Mouse (Mus musculus): ENCODE measurements around the gene Rhpn2. TPM values are rescaled to one million over a fixed set of nuclear protein-coding genes. Genes with fewer than 3 reads are reported as not detected.
A peak's percentile ranks its signal among the peaks of the same experiment; 100 is the strongest.
"Not testable (repeated sequence)": the region's sequence is repeated elsewhere in the genome, so short reads cannot be mapped to it uniquely, and the experiment has no call there.

The Rhpn2 gene
- polyA plus RNA-seq (2012; ENCODE audit: insufficient read depth, insufficient read length, missing spikeins), result 0.20 TPM in 1 of 2 replicates, not detected in the other

DNA sequence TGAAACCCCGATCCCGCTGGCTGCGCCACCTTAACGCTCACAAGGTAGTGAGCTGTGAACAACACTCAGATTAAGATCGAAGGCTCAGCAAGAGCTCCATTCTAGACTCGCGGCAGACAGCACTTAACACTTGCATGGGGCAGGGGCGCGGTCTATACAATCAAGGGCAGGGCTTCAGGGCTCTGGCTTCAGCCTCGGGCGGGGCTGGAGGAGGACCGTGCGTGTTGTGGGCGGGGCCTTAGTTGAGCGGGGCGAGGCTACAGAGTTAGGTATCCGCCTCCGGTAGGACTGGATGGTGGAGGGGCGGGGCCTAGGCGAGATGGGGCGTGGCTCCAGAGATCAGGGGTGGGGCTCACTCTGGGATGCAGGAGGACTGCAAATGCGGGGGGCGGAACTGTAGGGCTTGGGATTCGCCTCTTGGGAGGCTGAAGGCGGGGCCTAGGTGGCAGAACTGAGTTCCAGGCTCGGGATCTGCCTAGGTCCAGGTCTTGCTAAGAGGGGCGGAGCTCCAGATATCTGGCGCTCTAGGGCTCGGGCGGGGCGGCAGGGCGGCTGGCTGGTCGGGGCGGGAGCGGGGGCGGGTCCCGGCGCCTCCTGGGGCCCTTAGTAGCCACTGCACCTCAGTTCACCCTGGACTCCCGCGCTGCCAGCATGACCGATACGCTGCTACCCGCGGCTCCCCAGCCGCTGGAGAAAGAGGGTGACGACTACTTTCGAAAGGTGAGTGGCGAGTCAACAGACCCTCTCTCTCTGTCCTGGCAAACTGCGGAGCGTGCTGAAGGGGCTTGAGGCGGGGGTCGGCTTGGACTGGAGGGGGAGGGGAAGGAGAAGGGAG lies at the start of gene Rhpn2:
Gene Rhpn2, plus strand, starts transcription at position 479 of the 835 bp plus-strand sequence.
- peak within 1 kb of the TSS; percentile 33 for H3K4me3 ChIP-seq (ENCODE audit: insufficient read depth, low read length)
- peaks cover 4% of the 10 kb centered on the region; the same call in 1 of the 2 replicates for H3K4me1 ChIP-seq (ENCODE audit: control insufficient read depth, insufficient read depth, low read length)
- TF ChIP-seq CTCF (IDR thresholded peaks at IDR 0.05; ENCODE audit: low read depth, low read length), result no peak
- no peak for TF ChIP-seq POLR2A (IDR thresholded peaks at IDR 0.05; ENCODE audit: borderline replicate concordance, low read depth, low read length)
- H3K27ac ChIP-seq (ENCODE audit: insufficient read depth, low read depth, low read length), result no peak within 1 kb of the TSS

DNA sequence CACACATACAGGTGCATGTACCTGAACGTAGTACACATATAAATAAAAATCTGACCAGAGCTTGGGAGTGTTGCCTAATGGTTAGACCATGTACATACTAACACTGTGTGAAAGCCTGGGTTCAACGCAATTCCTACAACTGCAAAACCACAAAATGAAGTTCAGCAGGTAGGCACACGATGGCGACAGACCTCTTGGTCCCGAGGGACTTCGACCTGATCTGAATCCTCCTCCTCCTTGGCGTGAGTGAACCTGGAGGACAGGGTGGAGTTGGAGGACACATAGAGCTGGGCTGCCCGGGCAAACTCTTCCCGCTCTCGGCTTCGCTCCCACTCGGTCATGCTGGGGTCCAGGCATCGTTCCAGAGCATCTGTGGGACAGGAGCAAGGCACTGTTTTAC lies 40.5 kb upstream of the Rhpn2 start:
- Histone ChIP-seq H3K27ac (ENCODE audit: insufficient read depth, low read depth, low read length) (no peak overlapping the region), H3K4me1 (ENCODE audit: control insufficient read depth, insufficient read depth, low read length) (no peaks in the 10 kb centered on the region), H3K4me3 (ENCODE audit: insufficient read depth, low read length) (no peak overlapping the region)
- TF ChIP-seq POLR2A (IDR thresholded peaks at IDR 0.05; ENCODE audit: borderline replicate concordance, low read depth, low read length) (no peak), CTCF (IDR thresholded peaks at IDR 0.05; ENCODE audit: low read depth, low read length) (no peak)

DNA sequence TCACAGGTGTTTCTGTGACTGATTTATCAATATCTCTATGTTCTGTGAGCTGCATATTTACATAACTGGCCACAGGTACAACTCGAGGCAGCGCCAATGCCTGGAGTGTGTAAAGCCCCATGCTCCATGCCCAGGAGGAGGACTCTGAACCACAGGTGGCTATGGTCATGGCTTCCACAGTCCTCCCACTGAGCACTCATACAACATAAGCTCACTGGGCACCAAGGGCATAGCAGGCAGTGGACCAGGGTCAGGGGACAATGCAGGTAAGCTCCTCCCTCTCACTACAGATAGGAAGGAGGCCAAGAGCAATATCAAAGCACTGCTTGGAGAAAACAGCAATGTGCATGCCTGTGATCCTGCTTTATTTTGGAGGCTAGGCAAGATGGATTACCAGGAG lies 38.3 kb upstream of the Rhpn2 start:
- no peak overlapping the region for H3K27ac ChIP-seq (ENCODE audit: insufficient read depth, low read depth, low read length)
- H3K4me3 ChIP-seq (ENCODE audit: insufficient read depth, low read length), result no peak overlapping the region
- TF ChIP-seq CTCF (IDR thresholded peaks at IDR 0.05; ENCODE audit: low read depth, low read length) (no peak), POLR2A (IDR thresholded peaks at IDR 0.05; ENCODE audit: borderline replicate concordance, low read depth, low read length) (no peak)
- H3K4me1 ChIP-seq (ENCODE audit: control insufficient read depth, insufficient read depth, low read length), result no peaks in the 10 kb centered on the region

DNA sequence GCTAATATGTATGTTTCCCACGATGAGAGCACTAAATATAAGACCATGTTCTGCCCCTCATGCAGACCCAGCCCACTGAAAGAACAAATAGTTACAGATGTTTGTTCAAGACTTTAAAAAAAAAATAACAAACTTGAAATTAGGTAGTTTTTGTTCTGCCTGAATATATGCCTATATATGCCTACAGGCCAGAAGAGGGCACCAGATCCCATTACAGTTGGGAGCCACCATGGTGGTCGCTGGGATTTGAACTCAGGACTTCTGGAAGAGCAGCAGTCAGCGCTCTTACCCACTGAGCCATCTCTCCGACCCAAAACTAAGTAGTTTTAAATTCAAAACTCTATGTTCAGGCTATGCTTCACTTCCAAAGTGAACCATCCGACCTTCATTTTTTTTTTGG lies 36.1 kb upstream of the Rhpn2 start:
- no peak overlapping the region for H3K27ac ChIP-seq (ENCODE audit: insufficient read depth, low read depth, low read length)
- TF ChIP-seq CTCF (IDR thresholded peaks at IDR 0.05; ENCODE audit: low read depth, low read length) (no peak), POLR2A (IDR thresholded peaks at IDR 0.05; ENCODE audit: borderline replicate concordance, low read depth, low read length) (no peak)
- H3K4me1 ChIP-seq (ENCODE audit: control insufficient read depth, insufficient read depth, low read length), result no peaks in the 10 kb centered on the region

DNA sequence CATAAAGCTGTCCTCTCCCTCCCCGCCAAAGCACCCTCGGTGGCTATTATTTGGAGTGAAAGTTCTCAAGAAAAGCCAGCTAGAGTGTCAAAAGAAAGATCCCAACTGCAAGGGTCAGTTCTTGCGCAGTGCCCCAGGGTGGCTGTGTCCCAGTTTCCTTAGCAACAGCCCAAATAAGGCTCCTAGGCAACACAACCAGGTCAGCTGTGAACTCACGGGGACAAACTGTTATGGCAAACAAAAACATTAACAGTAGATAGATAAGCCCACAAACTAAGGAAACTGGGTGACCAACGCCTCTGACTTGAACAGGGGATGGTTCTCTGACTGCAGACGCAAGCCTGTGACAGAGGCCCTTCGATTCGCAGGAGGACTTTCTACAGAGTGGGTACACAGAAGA lies 34.3 kb upstream of the Rhpn2 start:
- no peak for TF ChIP-seq POLR2A (IDR thresholded peaks at IDR 0.05; ENCODE audit: borderline replicate concordance, low read depth, low read length)
- no peak for TF ChIP-seq CTCF (IDR thresholded peaks at IDR 0.05; ENCODE audit: low read depth, low read length)
- H3K27ac ChIP-seq (ENCODE audit: insufficient read depth, low read depth, low read length), result no peak overlapping the region
- no peaks in the 10 kb centered on the region for H3K4me1 ChIP-seq (ENCODE audit: control insufficient read depth, insufficient read depth, low read length)
- H3K4me3 ChIP-seq (ENCODE audit: insufficient read depth, low read length), result no peak overlapping the region

More for the DNA sequence above, 36.1 kb upstream of the Rhpn2 start:
- H3K4me3 ChIP-seq (ENCODE audit: insufficient read depth, low read length), result no peak overlapping the region

DNA sequence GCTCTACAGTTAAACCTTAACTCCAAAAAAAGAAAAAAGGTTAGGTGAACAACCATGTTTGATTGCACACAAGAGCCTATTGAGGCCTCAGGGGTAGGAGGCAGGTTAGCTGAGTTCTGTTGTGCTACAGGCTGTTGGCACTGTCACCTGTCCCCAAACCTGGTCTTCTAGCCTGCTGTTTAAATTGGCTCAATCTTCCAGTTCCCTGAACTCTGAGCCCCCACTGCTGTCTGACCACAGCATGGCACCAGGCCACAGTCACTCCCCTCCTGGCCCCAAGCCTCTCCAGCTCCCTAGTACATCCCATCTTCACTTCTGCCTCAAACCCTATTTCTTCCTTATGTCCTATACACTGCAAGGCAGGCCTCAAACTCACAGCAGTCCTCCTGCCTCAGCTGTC lies 33.2 kb upstream of the Rhpn2 start:
- no peaks in the 10 kb centered on the region for H3K4me1 ChIP-seq (ENCODE audit: control insufficient read depth, insufficient read depth, low read length)
- no peak overlapping the region for H3K27ac ChIP-seq (ENCODE audit: insufficient read depth, low read depth, low read length)
- no peak overlapping the region for H3K4me3 ChIP-seq (ENCODE audit: insufficient read depth, low read length)
- no peak for TF ChIP-seq POLR2A (IDR thresholded peaks at IDR 0.05; ENCODE audit: borderline replicate concordance, low read depth, low read length)

DNA sequence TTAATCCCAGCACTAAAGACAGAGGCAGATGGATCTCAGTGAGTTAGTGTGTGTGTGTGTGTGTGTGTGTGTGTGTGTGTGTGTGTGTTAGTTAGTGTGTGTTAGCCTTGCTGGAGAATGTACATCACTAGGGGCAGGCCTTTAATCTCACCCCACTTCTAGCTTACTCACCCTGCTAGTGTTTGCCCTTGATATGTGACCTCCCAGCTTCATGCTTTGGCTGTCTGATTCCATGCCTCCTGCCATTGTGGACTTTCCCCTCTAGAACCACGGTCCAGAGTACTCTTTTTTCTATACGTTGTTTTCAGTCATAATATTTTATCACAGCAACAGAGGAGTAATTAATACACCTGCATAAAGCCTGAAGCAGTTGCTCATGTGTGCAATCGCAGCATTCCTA lies 22.8 kb upstream of the Rhpn2 start:
- Histone ChIP-seq H3K4me1 (ENCODE audit: control insufficient read depth, insufficient read depth, low read length) (no peaks in the 10 kb centered on the region), H3K27ac (ENCODE audit: insufficient read depth, low read depth, low read length) (no peak overlapping the region), H3K4me3 (ENCODE audit: insufficient read depth, low read length) (no peak overlapping the region)
- TF ChIP-seq POLR2A (IDR thresholded peaks at IDR 0.05; ENCODE audit: borderline replicate concordance, low read depth, low read length) (no peak), CTCF (IDR thresholded peaks at IDR 0.05; ENCODE audit: low read depth, low read length) (no peak)

DNA sequence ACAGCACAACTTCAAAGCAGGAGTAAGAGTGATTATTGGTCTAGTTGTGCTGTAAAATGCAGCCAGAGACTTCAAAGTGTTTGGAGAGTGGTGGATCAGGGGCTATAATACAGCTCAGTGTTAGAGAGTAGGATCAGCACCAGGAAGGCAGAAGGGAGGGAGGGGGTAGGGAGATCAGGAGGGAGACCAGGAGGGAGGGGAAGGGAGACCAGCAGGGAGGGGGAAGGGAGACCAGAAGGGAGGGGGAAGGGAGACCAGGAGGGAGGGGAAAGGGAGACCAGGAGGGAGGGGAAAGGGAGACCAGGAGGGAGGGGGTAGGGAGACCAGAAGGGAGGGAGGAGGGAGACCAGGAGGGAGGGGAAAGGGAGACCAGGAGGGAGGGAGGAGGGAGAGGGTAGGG lies 19.8 kb upstream of the Rhpn2 start:
- TF ChIP-seq POLR2A (IDR thresholded peaks at IDR 0.05; ENCODE audit: borderline replicate concordance, low read depth, low read length) (no peak), CTCF (IDR thresholded peaks at IDR 0.05; ENCODE audit: low read depth, low read length) (no peak)
- Histone ChIP-seq H3K4me1 (ENCODE audit: control insufficient read depth, insufficient read depth, low read length) (peaks cover 5% of the 10 kb centered on the region), H3K27ac (ENCODE audit: insufficient read depth, low read depth, low read length) (no peak overlapping the region), H3K4me3 (ENCODE audit: insufficient read depth, low read length) (no peak overlapping the region)

DNA sequence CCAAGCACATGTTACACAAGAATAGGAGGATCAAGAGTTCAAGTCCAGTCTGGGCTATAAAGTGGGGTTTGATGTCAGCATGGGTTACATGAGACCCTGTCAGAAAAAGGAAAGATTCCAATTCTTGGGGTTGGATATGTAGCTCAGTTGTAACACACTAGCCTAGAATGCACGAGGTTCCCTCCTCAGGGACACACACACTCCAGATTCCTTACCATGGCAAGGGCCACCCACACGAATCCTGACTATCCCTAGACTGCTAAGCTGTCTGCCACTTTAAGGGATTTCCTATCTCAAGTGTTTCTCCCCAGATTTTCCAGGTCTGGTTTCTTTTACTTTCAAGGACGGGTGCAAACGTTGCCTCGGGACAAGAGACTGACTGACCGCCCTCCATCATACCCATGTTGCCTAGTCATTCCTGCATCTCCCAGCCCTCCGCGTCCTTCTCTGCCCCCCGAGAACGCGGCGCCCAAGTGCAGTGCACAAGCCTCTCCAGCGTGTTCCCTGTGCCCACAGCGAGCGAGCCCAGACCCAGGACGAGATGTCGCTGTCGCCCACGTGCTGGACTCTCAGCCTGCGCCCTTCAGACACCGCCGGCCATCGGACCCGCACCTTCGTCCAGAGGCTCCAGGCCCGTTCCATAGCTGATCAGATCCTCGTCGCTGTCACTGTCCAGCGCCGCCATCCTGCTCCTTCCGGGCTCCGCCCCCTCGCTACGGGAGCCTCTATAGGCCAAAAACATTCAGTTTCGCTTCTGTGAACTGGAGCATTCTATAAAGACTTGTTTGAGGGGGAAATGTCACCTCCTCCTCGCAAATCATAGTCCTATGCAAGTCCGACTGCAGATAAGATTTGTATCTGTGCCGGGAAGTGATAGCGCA lies 16.0 kb upstream of the Rhpn2 start, which contains the start of gene Gpatch1:
Gene Gpatch1, minus strand, starts transcription at position 712 of the 881 bp plus-strand sequence.
- no peak for TF ChIP-seq CTCF (IDR thresholded peaks at IDR 0.05; ENCODE audit: low read depth, low read length)
- no peak for TF ChIP-seq POLR2A (IDR thresholded peaks at IDR 0.05; ENCODE audit: borderline replicate concordance, low read depth, low read length)
- H3K4me1 ChIP-seq (ENCODE audit: control insufficient read depth, insufficient read depth, low read length), result peaks cover 5% of the 10 kb centered on the region
- H3K4me3 ChIP-seq (ENCODE audit: insufficient read depth, low read length), result peak within 1 kb of the TSS; percentile 92
- H3K27ac ChIP-seq (ENCODE audit: insufficient read depth, low read depth, low read length), result no peak within 1 kb of the TSS

DNA sequence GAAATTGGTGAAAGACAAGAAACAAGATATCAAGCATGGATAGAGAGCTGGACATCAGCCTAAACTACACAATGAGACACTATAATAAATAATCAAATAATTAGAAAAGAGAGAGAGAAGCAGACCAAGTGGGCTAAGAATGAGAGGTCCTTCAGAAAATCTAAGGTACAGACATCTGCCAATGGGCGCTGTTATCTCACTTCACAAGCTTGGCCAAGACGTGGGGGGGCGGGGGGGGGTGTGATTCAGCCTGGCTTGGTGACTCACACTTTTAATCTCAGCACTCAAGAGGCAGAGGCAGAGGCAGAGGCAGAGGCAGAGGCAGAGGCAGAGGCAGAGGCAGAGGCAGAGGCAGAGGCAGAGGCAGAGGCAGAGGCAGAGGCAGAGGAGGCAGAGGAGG lies 14.7 kb upstream of the Rhpn2 start:
- H3K27ac ChIP-seq (ENCODE audit: insufficient read depth, low read depth, low read length); H3K4me3 ChIP-seq (ENCODE audit: insufficient read depth, low read length); H3K4me1 ChIP-seq (ENCODE audit: control insufficient read depth, insufficient read depth, low read length): not testable (repeated sequence)

All from bone marrow macrophage, adult 2 months (primary cell).